Mouse (Mus musculus) testis, adult 2 months (tissue): ENCODE data around the gene Slco3a1.

Experiments
- CTCF ChIP-seq: fragments of 200-500 bp; IDR thresholded peaks from 2 replicates; pipeline ENCODE4 v1.5.1; 2012; ENCODE audit warnings: low read depth, mild to moderate bottlenecking, inconsistent platforms, low read length, moderate library complexity; ENCODE audit not compliant: control insufficient read depth, insufficient read depth, insufficient replicate concordance
- POLR2A ChIP-seq: fragments of 200-500 bp; IDR thresholded peaks from 2 replicates; pipeline ENCODE4 v1.6.1; 2012; ENCODE audit warnings: low read depth, mild to moderate bottlenecking, inconsistent platforms, low read length, moderate library complexity; ENCODE audit not compliant: control insufficient read depth

GRCm38 (mm10) chr7:74341149-74341805, 213.3 kb downstream of the Slco3a1 start:
- TF ChIP-seq POLR2A = no peak
- TF ChIP-seq CTCF = no peak
